Mouse (Mus musculus): ENCODE measurements around the gene Vmn2r9.

GRCm38 (mm10) chr5:108849466-108849865, 2.9 kb downstream of the Vmn2r9 start:
- no peak for TF ChIP-seq CTCF (IDR thresholded peaks at IDR 0.05; ENCODE audit: borderline replicate concordance, control insufficient read depth, extremely low read depth, insufficient read depth, low read length, poor library complexity)
- TF ChIP-seq POLR2A (IDR thresholded peaks at IDR 0.05; ENCODE audit: control insufficient read depth, extremely low read depth, insufficient read depth, low read length, poor library complexity) = no peak

Data from thymus, adult 2 months (tissue).